Mouse (Mus musculus) kidney, adult 2 months (tissue): ENCODE results near the gene Lrrc32.

Experiments
- CTCF ChIP-seq: fragments of 200-500 bp; conservative IDR thresholded peaks from 2 replicates; pipeline ENCODE4 v1.5.1; 2011; ENCODE audit warnings: low read depth, mild to moderate bottlenecking, control low read depth, low read length, moderate library complexity, mixed read lengths; ENCODE audit not compliant: insufficient read depth, insufficient read length
- POLR2A ChIP-seq: fragments of 200-500 bp; IDR thresholded peaks from one replicate; pipeline ENCODE4 v1.6.1; 2011; ENCODE audit warnings: low read depth, low read length, control low read depth

DNA sequence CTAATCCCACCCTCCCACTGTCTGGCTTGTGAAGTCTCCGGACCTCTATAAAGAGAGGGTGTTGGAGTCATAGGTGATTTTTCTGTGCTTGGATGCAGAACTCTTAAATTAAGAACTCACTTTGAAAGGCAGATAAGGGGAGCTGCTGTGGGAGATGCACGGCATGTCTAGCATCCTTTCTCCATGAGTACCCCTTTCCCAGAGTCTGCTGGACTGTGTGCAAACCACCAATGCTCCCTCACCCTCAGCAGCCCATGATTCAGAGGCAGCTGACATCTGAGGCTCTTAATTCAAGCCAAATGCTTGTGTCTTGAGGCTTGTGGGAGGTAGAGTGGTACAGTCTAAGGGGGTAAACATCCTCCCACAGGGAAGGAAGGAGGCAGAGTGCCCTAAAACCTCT, 51.8 kb downstream of the Lrrc32 start:
- TF ChIP-seq POLR2A (no peak), CTCF (no peak)
